Mouse (Mus musculus) liver, embryonic 14.5 days (tissue): ENCODE data around the gene Taf5l. TPM values are rescaled to one million over a fixed set of nuclear protein-coding genes. Genes with fewer than 3 reads are reported as not detected.
"Not testable (repeated sequence)": the region's sequence is repeated elsewhere in the genome, so short reads cannot be mapped to it uniquely, and the experiment has no call there.

Experiments used
- ATAC-seq: fragments of 200-750 bp; cut with Nextera tagmentation; 2 replicates; pipeline ENCODE4 v1.8.0; 2017; ENCODE audit warnings: moderate number of reproducible peaks, mild to moderate bottlenecking, moderate library complexity; ENCODE audit not compliant: insufficient read depth
- DNase-seq, 3 experiments: peaks; one replicate each; pipeline ENCODE4 v3.0.0-alpha.2; 2012 to 2013; ENCODE audit warnings: low read depth in 3 of 3, low spot score in 3 of 3
- H3K27ac ChIP-seq: fragments of 300-500 bp; sonication (generic); 2 replicates; pipeline ENCODE4 v1.5.1; 2014; ENCODE audit warnings: moderate library complexity, mild to moderate bottlenecking, control low read depth, inconsistent platforms
- H3K27me3 ChIP-seq: fragments of 300-500 bp; sonication (generic); 2 replicates; pipeline ENCODE4 v1.6.1; 2014; ENCODE audit warnings: mild to moderate bottlenecking, low read length, moderate library complexity; ENCODE audit not compliant: control insufficient read depth, insufficient read depth
- H3K36me3 ChIP-seq: fragments of 300-500 bp; sonication (generic); replicated peaks from 2 replicates; pipeline ENCODE4 v1.6.1; 2014; ENCODE audit warnings: low read depth; ENCODE audit not compliant: control insufficient read depth, insufficient read depth
- H3K4me1 ChIP-seq, 2 experiments: fragments of 200-500 bp in 1 of 2; fragments of 300-500 bp in 1 of 2; sonication (generic) in 1 of 2; replicated peaks; 2 replicates each; pipeline ENCODE4 v1.6.1; 2012 to 2014; ENCODE audit warnings: antibody characterized with exemption in 1 of 2, inconsistent platforms in 1 of 2, low read length in 1 of 2; ENCODE audit not compliant: control insufficient read depth in 2 of 2, insufficient read depth in 2 of 2
- H3K4me2 ChIP-seq: fragments of 300-500 bp; sonication (generic); 2 replicates; pipeline ENCODE4 v1.6.1; 2014; ENCODE audit warnings: low read depth, mild to moderate bottlenecking, control low read depth, moderate library complexity
- H3K4me3 ChIP-seq, 2 experiments: fragments of 200-500 bp in 1 of 2; fragments of 300-500 bp in 1 of 2; sonication (generic) in 1 of 2; 2 replicates each; pipeline ENCODE4 v1.5.1; 2012 to 2014; ENCODE audit warnings: low read depth in 2 of 2, low read length in 2 of 2, mild to moderate bottlenecking in 2 of 2, control low read depth in 1 of 2, inconsistent platforms in 1 of 2, moderate library complexity in 1 of 2; ENCODE audit not compliant: insufficient read depth in 1 of 2
- H3K9ac ChIP-seq: fragments of 300-500 bp; sonication (generic); replicated peaks from 2 replicates; pipeline ENCODE4 v1.6.1; 2014; ENCODE audit warnings: mild to moderate bottlenecking, control low read depth, moderate library complexity
- H3K9me3 ChIP-seq: fragments of 300-500 bp; sonication (generic); 2 replicates; pipeline ENCODE4 v1.6.1; 2016; ENCODE audit warnings: low read length, mixed read lengths; ENCODE audit not compliant: control insufficient read depth
- CTCF ChIP-seq: IDR thresholded peaks from 2 replicates; pipeline ENCODE4 v1.5.1; 2016; ENCODE audit warnings: antibody characterized with exemption, low read depth, control low read depth
- EP300 ChIP-seq: IDR thresholded peaks from 2 replicates; pipeline ENCODE4 v1.6.1; 2016; ENCODE audit warnings: antibody characterized with exemption, low read depth
- whole genome bisulfite sequencing: fragments of 180-500 bp; shearing (Covaris S2); extraction: QIAGEN DNeasy Blood & Tissue Kit; methylation state at CpG from one replicate; pipeline ENCODE4 v1.1.7; 2014; ENCODE audit not compliant: insufficient replicate concordance; 5-methylcytosine and 5-hydroxymethylcytosine counted together
- polyA plus RNA-seq, 2 experiments: library from polyadenylated mRNA; depleted of rRNA in 1 of 2; stranded (reverse) in 1 of 2; unstranded in 1 of 2; fragments of >200 nt; fragmentation: Nextera tagmentation in 1 of 2; extraction: Ambion mirVana in 1 of 2; gene quantifications; 2 replicates each; pipeline versions ENCODE4 v1.2.1 to v1.2.3; 2012 to 2014

Gene Taf5l
- polyA plus RNA-seq, 2 experiments: 21.2 to 28.7 TPM

DNA sequence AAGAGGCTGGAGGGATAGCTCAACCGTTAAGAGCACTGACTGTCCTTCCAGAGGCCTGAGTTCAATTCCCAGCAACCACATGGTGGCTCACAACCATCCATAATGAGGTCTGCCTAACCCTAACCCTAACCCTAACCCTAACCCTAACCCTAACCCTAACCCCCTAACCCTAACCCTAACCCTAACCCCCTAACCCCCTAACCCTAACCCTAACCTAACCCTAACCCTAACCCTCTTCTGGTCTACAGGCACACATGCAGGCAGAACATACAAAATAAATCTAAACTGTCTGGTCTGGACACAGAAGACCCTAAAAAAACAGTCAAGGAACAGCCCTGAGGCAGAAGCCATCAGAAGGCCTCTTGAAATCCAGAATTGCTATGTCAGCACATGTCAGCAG is 59.8 kb downstream of the Taf5l start:
- Histone ChIP-seq H3K27me3 (no peaks in the 10 kb centered on the region), H3K4me3 (no peak overlapping the region), H3K9ac (no peak overlapping the region), H3K4me2 (no peak overlapping the region), H3K36me3 (peaks cover 100% of the 10 kb centered on the region), H3K9me3 (no peaks in the 10 kb centered on the region), H3K4me1 (0 out of 4 replicates have a peak, but pooled peaks cover 0 to 2% of the 10 kb centered on the region in 2 experiments), H3K27ac (no peak overlapping the region)
- DNase-seq: no peak
- WGBS: 100% methylated on average over 1 of the region's 1 CpGs
- TF ChIP-seq EP300 (no peak), CTCF (no peak)
- 0 out of 2 replicates have a peak, but pooled peaks have one; percentile 28 for ATAC-seq

DNA sequence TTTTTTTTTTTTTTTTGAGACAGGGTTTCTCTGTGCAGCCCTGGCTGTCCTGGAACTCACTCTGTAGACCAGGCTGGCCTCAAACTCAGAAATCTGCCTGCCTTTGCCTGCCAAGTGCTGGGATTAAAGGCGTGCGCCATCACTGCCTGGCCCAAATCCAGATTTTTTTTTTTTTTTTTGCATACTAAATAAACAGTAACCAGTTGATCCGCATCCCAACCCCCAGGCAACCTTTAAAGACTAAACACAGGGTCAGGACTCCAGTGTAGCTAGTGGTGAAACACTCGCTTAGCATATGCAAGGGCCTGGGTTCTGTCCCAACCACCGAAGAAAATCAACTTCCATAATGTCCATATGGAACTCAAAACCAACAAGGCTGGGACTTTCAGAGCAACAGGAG is 60.6 kb downstream of the Taf5l start:
- H3K36me3 ChIP-seq: peaks cover 100% of the 10 kb centered on the region
- not testable (repeated sequence) for H3K4me2 ChIP-seq, H3K4me3 ChIP-seq, H3K27me3 ChIP-seq, H3K9me3 ChIP-seq, DNase-seq, H3K9ac ChIP-seq, ATAC-seq, H3K27ac ChIP-seq, H3K4me1 ChIP-seq
- WGBS: 86% methylated on average over 5 of the region's 5 CpGs

DNA sequence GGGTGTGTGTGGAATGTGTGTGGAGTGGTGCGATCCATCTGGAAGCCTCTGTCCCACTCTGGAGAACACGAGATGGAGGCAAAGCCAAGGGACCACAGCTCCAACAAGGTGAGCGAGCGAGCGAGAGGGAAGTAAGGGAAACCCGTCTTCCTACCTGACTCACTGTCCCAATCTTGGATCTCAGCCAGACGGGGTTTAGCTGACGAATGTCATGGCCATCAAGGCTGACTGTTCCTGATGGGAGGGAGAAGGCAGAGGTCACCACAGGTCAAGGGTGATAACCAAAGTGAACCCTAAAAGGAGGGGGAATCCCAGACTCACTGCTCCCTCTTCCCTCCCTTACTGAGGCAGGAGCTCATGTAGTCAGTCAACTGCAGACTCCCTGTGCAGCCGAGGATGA is 61.1 kb downstream of the Taf5l start:
- no peak overlapping the region for H3K4me2 ChIP-seq
- no peak for TF ChIP-seq EP300
- TF ChIP-seq CTCF: no peak

DNA sequence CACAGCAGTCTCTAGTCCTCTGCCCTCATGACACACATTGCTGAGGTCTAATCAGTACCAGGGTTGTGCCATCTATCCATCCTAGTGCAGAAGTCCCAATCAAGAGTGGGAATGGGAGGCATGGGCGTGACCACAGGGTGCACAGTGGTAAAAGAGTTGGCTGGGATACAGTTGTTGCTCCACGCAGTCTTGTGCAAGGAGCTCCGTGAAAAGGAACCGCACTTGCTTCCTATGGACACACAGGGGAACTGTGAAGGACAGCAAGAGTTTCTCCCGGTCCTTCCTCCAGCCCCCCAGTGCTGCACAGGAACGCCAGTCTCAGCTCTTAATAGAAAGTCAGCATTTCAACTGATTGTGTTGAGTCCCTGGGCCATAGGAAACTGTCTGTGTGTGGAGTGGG is 61.7 kb downstream of the Taf5l start:
- no peak overlapping the region for H3K27ac ChIP-seq
- peaks cover 100% of the 10 kb centered on the region for H3K36me3 ChIP-seq
- H3K4me1 ChIP-seq: 0 out of 4 replicates have a peak, but pooled peaks cover 0 to 2% of the 10 kb centered on the region in 2 experiments
- no peaks in the 10 kb centered on the region for H3K9me3 ChIP-seq
- H3K4me2 ChIP-seq: no peak overlapping the region
- WGBS: 91% methylated on average over 6 of the region's 6 CpGs
- H3K9ac ChIP-seq: no peak overlapping the region
- no peaks in the 10 kb centered on the region for H3K27me3 ChIP-seq
- DNase-seq (no peak), ATAC-seq (no peak)
- H3K4me3 ChIP-seq: no peak overlapping the region
- TF ChIP-seq CTCF (no peak), EP300 (no peak)

More for the DNA sequence above, 61.1 kb downstream of the Taf5l start:
- ATAC-seq (no peak), DNase-seq (no peak)
- H3K27me3 ChIP-seq: no peaks in the 10 kb centered on the region
- no peak overlapping the region for H3K9ac ChIP-seq
- H3K36me3 ChIP-seq: peaks cover 100% of the 10 kb centered on the region
- H3K9me3 ChIP-seq: no peaks in the 10 kb centered on the region
- 0 out of 4 replicates have a peak, but pooled peaks cover 0 to 2% of the 10 kb centered on the region in 2 experiments for H3K4me1 ChIP-seq
- no peak overlapping the region for H3K4me3 ChIP-seq
- WGBS: 85% methylated on average over 9 of the region's 9 CpGs
- no peak overlapping the region for H3K27ac ChIP-seq

DNA sequence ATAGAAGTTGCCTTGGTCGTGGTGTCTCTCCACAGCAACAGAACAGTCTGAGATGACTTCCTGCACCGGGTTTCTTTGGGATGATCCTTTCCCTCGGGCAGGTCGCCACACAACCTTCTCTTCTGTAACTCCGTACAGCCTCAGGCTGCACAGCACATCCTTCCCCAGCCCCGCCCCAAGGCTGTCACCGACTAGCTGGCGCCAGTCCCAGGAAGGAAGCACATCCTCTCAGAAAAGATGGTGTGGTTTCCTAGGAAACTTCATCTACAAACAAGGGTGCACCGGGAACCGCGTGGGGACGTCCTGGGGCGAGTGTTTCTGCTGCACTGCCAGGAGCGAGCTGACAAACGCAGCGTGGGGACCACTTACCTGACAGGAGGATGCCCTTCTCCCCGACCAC is 63.1 kb downstream of the Taf5l start:
- Histone ChIP-seq H3K4me3 (no peak overlapping the region), H3K27me3 (no peaks in the 10 kb centered on the region), H3K9me3 (no peaks in the 10 kb centered on the region), H3K4me2 (no peak overlapping the region), H3K27ac (no peak overlapping the region), H3K4me1 (0 out of 4 replicates have a peak, but pooled peaks cover 0 to 2% of the 10 kb centered on the region in 2 experiments), H3K36me3 (peaks cover 100% of the 10 kb centered on the region), H3K9ac (no peak overlapping the region)
- TF ChIP-seq CTCF (no peak), EP300 (no peak)
- no peak for ATAC-seq
- 86% methylated on average over 17 of the region's 17 CpGs for WGBS
- no peak for DNase-seq
